Mouse (Mus musculus): Measurements from ENCODE around the gene H2-DMb2.

DNA sequence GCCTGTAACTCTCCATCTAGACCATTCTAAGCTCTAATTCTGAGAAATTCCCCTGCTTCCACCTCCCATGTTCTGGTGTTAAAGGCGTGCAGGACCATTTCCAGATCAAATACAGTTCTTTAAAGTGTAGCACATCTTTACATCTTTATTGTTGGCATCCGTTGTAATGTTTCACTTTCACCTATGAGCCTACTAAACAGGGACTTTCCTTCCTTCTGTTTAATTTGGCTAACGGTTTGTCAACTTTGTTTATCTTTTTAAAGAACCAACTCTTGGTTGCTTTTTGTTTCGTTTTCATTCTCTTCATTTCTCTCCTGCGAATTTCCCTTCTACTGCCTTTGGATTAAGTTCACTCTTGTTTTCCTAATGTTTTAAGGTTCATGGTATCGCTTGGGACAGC, 40.3 kb upstream of the H2-DMb2 start:
- no peak for TF ChIP-seq POLR2A (IDR thresholded peaks at IDR 0.05; ENCODE audit: insufficient read length, low read depth)
- TF ChIP-seq REST (IDR thresholded peaks at IDR 0.05; ENCODE audit: insufficient read depth, insufficient read length): no peak

Measured in myocyte (in vitro differentiated cells).